Mouse (Mus musculus) mesoderm, embryonic 11.5 days (tissue): Measurements from ENCODE around the gene Eif2b3.

ENCODE experiments used
- DNase-seq: peaks from one replicate; pipeline ENCODE4 v3.0.0-alpha.2; 2012; ENCODE audit warnings: low read depth, low spot score

Eif2b3 gene

DNA sequence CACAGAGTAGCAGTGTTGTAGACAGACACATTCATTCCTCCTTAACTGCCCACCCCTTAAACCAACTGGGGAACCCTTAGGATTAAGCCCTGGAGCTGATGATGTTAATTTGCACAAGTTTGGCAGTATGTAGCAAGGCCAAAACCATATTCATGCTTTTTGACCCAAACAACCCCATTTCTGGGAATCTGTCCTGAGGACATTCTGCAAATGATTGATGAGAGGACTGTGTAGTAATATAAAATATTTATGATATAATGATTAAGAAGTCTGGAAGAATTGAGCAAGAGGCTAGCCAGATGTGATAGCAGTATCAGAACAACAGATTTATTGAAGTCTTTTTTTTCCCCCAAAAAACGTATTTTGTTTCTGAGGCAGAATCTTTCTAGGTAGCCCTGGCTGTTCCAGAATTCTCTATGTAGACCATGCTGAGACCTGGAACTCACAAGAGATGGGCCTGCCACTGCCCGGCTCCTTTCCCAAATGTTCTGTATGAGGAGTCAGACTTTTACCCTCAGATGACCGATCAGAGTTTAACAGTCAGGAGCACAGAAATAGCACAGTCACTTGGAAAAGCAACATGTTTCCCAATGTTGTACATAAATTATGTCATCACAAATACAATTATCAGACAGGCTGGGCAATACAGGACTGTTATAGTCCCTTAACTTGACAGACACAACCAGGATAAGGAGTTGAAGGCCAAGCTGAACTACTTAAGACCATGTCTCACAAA is 75.6 kb downstream of the Eif2b3 start:
- DNase-seq: no peak

DNA sequence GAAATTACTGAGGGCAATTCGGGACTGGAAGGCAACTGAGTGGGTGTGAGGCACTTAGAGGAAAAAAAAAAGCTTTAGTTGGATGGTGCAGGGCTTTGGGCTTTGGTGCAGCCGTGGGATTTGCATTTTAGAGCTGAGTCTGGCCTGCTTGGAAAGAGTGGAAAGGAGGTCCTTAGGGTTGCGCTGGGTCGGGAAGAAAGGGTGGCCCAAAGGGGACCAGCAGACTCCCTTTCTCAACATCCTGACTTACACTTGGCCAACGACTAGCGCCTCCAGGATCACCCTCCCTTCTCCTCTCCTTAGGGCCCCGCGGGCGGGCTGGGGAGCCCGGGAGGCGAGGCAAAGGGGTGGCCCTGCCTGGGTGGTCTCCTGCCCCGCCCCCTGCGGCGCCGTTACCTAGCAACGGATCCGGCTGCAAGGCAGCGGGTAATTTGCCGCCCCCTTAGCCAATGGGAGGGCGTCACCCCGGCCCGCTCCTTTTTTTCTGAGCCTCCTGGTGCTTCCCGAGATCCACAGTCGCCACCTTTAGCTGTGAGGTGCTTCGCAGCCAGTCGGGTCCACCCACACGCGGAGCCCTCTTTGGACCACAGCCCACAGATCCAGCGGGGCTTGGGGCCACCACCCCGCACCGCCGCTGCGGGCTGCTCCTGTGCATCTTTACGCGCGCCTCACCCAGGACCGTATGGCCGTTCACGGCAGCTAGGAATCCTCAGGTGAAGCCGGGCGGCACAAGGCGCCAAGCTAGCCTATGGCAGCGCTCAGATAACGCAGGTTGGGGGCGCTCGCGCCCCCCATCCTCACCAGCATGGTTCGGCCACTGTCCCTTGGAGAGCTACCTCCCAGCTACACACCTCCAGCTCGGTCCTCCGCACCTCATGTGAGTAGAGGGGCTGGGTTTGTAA is 76.6 kb downstream of the Eif2b3 start, which contains the start of gene Ptch2:
TSS of gene Ptch2 (plus strand) at position 525 of the 902 bp plus-strand sequence.
- DNase-seq: peak; percentile 90

DNA sequence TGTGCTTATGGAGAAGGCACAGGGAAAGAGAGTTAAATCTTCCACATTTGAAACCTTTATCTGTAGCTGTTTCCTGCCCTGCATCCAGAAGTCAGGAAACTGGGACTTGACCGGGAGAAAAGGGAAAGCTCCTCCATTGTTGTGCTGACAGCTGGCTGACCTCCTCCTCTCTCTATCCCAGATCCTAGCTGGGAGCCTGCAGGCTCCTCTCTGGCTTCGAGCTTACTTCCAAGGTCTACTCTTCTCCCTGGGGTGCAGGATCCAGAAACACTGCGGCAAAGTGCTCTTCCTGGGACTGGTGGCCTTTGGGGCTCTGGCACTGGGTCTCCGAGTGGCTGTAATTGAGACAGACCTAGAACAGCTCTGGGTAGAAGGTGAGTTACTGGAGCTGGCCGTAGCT is 77.5 kb downstream of the Eif2b3 start:
- DNase-seq: no peak

DNA sequence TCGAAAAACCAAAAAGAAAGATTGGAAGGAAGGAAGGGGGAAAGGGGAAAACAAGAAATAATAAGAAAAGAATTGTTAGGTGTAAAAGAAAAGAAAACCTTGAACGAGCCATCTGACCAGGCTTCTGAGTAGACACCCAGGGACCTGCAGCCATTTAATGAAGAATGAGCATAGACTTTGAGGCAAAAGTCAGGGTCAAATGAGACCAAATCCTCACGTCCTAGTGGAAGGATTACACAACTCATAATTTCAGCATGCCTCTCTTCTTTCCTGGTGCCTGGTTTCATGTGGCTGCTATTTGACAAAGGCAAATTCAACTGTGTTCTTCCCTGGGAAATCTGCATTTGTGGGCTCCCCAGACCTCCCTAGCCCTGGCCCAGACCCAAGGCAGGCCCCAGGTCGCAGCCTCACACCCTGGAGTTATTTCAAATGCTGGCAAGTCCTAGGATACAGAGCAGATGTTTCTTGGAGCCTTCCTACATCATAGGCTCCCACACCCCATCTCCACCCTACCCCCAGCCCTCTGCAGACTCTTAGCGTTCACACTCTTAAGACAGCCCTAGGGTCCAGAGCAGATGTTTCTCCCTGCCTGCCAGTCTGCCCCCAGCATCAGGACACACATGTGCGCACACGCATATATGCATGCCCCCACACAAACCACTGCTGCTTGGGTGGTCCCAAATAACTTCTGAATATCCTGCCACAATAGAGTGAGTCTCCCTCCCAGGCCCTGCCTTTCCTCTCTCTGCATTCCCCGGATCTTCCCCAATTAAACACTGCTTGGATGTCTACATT is 79.0 kb downstream of the Eif2b3 start:
- DNase-seq: peak; percentile 15

DNA sequence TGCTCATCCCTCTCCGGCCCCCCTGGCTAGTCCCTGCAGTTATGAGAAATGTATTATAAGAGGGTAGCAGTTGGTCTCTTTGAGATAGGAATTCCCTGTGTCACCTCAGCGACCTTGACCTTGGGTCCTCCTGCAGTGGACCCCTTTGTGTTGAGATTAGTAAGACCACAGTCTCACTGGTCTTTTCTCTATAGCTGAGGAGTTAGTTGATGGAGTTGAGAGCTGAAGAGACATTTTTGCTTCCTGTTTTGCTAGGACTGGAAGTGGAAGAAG is 79.5 kb downstream of the Eif2b3 start:
- no peak for DNase-seq

DNA sequence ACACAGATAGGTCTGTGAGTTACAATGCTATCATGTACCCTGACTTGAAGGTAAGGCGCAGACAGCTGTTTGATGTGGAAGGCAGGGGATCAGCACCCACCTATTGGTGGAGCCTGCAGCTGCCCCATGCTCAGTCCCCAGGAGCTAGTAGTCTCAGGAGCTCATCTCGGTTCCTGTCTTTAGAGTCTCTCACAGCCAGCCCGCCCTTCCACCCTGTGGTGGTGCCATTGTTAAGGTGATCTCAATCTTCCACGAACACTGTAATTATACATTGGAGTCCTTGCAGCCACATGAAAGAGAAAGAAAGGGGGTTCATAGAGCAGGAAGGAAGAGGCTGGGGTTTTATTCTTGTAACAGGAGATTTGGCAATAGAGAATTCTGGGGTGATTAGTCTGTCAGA is 80.8 kb downstream of the Eif2b3 start:
- no peak for DNase-seq

DNA sequence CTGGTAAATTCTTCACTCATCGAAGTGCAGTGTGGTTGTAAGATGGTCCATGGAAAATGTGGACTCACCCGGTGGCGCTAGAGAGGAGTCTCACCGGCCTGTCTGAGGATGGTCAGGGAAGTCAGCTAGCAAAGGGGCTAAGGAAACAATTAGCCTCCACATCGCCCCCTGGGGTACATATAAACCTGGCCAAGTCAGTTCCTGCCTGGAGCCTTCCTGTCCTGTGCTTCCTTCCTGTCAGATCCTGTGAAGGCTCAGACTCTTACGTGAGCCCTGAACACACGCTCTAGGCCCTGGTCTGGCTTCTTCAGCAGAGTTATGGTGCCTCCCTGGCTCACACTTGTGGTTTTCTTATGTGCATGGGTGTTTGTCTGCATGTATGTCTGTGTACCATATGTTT is 82.0 kb downstream of the Eif2b3 start:
- peak; percentile 51 for DNase-seq

DNA sequence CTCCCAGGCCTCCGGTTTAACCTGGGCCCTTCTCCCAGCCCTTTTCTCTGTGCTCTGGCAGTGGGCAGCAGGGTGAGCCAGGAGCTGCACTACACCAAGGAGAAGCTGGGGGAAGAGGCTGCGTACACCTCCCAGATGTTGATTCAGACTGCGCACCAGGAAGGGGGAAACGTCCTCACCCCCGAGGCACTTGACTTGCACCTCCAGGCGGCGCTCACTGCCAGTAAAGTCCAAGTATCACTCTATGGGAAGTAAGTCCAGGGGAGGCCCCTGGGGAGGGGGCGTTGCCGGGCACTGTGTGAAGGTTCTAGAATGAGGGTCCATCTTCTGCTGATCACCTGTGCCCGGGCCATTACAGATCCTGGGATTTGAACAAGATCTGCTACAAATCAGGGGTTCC is 85.5 kb downstream of the Eif2b3 start:
- no peak for DNase-seq

DNA sequence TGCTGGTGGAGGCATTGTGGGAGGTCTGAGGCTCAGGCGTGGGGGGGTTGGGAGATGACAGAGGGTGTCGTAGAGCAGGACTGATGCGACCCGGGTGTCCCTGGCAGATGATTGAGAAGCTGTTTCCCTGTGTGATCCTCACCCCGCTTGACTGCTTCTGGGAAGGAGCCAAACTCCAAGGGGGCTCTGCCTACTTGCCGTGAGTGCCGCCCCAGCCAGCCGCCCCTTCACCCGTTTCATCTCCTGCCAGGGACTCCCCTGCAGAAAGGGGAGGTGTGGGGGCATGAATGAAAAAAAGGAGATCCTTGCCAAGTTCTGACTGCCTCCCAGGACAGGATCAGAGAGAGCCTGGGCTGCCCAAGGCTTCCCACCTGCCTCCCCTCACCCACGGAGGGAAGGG is 85.9 kb downstream of the Eif2b3 start:
- no peak for DNase-seq

DNA sequence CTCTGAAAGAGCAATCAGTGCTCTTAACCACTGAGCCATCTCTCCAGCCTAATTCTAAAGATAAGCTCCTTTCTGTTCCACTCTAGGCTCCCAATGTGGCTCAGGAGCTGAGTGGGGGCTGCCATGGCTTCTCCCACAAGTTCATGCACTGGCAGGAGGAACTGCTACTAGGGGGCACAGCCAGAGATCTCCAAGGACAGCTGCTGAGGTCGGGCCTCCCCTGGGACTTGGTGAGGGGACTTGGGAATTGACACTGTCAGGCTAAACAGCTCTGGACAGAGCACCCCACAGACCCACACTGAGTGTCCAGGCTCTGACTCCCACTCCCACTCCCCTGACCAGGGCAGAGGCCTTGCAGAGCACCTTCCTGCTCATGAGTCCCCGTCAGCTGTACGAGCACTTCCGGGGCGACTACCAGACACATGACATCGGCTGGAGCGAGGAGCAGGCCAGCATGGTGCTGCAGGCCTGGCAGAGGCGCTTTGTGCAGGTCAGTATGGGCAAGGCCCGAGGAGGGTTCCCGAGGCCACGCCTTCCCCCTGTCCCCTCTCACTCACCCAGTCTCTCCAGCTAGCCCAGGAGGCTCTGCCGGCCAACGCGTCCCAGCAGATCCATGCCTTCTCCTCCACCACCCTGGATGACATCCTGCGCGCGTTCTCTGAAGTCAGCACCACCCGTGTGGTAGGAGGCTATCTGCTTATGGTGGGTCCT is 88.8 kb downstream of the Eif2b3 start:
- DNase-seq: no peak

DNA sequence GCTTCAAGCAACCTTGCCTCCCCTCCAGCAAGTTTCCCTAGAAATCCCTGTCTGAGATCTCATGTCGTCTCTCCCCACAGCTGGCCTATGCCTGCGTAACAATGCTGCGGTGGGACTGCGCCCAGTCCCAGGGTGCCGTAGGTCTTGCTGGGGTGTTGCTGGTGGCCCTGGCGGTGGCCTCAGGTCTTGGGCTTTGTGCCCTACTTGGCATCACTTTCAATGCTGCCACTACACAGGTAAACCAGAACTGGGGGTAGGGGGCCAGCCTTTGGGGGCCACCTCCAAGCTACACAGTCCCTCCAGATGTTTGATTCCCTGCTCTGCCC is 89.3 kb downstream of the Eif2b3 start:
- no peak for DNase-seq

DNA sequence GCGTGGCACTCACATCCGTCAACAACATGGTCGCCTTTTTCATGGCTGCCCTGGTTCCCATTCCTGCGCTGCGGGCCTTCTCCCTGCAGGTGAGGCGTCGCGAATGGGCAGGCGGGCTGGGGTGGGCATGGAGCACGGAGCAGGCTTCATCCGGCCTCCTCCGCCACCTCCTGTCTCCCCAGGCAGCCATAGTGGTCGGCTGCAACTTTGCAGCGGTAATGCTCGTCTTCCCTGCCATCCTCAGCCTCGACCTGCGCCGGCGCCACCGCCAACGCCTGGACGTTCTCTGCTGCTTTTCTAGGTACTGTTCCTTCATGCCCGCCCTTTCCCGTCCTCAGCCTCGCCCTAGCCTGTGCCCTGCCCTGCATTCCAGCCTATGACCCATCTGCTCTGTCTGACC is 90.1 kb downstream of the Eif2b3 start:
- DNase-seq: no peak

DNA sequence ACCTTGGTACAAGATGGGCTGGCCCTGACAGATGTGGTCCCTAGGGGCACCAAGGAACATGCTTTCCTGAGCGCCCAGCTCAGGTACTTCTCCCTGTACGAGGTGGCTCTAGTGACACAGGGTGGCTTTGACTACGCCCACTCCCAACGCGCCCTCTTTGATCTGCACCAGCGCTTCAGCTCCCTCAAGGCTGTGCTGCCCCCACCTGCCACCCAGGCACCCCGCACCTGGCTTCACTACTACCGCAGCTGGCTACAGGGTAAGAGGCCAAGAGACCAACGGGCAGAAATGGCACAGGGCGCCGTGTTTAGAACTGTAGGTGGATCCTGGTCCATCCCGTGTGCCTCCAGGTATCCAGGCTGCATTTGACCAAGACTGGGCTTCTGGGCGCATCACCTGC is 91.0 kb downstream of the Eif2b3 start:
- DNase-seq: no peak

DNA sequence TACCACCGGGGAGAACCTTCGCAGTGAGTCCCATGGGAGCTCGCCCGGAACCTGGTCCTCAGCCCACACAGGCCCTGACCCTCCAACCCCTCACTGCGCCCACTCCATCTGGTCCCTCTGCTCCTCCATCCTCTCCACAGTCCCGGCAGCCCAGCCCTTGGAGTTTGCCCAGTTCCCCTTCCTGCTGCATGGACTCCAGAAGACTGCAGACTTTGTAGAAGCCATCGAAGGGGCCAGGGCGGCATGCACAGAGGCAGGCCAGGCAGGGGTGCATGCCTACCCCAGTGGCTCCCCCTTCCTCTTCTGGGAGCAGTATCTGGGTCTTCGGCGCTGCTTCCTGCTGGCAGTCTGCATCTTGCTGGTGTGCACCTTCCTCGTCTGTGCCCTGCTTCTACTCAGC is 91.8 kb downstream of the Eif2b3 start:
- no peak for DNase-seq

DNA sequence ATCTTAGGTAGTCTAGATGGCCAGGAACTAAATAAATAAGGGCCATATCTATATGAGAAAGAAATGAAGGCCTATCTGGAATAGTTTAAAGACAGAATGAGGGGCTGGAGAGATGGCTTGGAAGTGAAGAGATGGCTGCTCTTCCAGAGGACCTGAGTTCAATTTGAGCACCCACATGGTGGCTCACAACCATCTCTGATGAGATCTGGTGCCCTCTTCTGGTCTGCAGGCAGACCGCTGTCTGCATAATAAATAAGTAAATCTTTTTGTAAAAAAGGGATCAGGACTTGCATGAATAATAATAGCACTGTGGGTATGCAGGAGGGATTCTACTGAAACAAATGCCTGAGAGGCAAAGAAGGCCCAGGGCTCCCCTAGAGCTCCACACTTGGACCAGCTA is 94.0 kb downstream of the Eif2b3 start:
- DNase-seq: no peak

DNA sequence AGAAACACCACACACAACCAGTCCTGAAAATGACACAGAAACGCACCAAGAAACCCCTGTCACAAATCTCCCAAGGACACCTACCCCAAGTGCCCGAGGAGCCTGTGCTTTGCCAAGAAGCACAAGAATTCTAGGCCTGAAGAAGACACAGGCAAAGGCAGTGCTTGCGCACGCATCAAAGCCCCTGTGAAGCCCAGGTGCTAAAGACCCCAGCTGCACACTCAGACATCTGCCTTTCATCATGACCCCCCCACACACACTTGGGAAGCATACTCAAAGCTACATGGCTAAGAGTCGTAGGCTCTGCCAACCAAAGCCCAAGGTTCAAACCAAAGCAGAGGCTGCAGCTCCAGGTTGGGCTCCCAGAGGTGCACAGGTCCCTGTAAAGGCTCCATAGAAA is 96.4 kb downstream of the Eif2b3 start:
- DNase-seq: no peak

DNA sequence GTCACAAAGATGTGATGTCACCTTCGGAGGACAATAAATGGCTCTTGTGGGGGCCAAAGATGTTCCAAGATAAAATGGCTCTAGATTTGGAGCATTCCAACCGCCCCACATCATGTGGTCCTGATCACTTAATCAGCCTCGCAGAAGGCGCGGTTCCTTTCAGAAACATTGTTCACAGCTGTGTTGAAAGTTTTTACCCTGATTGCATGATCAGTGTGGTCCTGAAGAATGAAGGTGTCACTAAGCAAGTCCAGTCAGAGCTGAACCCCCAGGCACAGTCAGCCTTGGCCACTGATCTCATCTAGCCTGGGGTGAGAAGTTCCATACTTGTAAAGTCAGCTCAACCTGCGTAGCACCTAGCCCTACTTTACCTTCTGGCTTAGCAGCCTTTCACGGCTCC is 98.7 kb downstream of the Eif2b3 start:
- DNase-seq: no peak

DNA sequence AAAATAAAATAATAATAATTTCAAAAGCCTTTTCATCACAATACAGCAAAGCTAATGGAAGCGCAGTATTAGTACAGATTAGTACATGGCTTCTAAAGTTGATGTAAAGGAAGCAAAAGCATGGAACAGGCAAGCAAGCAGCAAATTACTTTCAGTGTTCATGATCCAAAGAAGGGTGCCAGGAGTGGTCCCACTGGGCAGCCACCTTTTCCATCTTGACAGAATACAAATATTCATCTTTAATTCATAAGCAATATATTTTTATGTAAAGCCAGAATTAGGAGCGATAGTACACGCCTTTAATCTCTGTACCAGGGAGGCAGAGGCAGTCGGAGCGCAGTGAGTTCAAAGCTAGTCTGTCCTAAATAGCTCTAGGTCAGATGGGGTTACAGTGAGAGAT is 100.4 kb downstream of the Eif2b3 start:
- DNase-seq: no peak

DNA sequence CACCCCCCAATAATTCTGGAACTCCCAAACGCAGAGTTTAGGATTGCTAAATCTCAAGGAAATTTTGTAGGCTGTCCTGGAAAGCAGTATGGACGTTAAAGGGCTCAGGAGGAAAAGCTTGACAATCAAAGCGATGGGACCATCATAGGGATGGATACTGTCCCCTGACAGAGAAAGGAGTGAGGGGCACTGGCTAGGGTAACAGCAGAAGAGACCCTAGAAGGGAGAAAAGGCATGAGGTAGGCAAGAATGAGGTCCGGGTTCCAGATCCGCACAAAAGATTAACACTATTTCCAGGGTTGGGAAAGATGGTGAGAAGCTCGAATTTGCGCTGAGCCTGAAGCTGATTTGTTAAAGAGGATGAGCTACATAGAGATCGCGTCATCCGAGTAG is 100.8 kb downstream of the Eif2b3 start:
- no peak for DNase-seq

DNA sequence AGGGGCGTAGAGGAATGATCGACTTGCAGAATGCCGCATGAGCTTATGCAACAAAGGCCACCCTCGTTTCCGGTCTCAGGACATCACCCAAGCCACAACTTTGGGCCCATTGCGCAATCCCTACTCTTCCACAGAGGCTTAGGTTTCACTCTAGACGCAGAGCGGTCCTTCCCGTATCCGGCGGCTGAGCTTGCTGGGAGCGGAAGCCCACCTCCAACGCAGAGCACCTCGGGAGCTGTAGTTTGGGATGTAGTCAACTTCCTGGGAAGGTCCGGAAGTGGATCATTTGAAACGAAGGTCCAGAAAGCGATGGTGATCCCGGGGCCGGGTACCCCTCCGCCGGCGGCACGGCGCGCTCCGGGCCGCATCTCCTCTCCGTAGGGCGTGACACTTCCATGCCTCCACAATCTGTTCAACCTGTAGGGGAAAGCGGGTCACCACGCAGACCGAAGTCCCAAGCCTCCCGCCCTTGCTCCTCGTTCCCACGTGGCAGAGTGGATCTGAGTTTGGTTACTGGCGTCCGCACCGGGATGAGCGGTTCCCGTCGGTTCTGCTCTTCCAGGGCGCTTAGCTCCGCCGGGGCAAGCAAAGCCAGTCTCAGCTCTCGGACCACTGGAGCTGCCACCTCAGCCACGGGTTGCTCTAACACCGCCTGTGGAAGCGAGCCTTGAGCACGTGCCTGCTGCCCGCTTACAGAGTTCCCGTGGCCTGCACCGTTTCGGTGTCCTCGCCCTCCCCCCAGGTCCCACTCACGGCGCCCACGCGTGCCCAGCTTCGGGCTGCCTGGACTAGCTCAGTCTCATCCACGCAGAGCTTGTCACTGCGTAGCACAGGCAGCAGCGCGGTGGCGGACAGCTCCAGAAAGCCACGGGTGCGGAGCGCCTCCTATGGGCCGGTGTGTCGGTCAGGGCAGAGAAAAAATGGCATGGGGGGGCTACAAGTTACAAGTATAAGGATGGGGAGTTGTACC is 101.5 kb downstream of the Eif2b3 start:
- peak; percentile 96 for DNase-seq

DNA sequence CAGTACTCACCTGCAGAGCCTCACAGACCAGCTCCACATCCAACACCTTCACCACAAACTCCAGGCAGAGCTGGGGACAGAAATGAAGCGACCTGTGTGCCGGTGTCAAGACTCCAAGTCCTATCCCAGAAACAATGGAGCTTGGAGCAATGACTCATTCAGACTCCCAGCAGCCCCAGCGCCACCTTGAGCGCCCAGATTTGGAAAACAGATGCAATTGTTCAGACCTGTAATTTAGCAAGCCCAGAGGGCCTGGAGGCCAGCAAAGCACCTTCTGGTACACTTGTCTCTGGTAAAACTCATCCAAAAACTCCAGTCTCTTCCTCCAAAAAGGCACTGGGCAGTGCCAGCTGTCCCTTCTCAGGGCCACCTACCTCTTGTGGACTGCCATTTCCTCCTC is 103.0 kb downstream of the Eif2b3 start:
- no peak for DNase-seq
